Comparison of ENCODE assay signal across 9 mouse cellular contexts in the genomic region with DNA sequence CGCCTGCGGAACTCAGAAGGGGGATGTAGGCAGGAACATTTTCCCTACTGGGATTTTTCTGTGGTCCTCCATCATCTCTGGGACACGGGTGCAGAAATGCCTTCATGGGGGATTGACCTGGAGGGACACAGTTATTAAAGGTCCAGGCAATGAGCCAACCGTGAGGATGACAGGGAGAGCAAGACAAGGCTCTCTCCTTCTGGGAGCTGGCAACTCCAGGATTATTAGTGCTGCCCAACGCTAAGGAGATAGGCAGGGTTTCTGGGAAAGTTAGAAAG. TPM values are rescaled to one million over a fixed set of nuclear protein-coding genes. Genes with fewer than 3 reads are reported as not detected.
A peak's percentile ranks its signal among the peaks of the same experiment; 100 is the strongest.
DNase-seq lines count a peak whose midpoint lies in the region; ATAC-seq lines count a peak whose summit lies in the region.
"Had no signal": no experiment of that assay in that cellular context is flagged by ENCODE, and none has a peak within 500 bp of the region (broad histone marks: within the 10 kb centered on the region; RNA-seq: fewer than 3 reads in every experiment).

No protein-coding gene starts in this region.

- H3K36me3 ChIP-seq in heart, embryonic 16.5 days (ENCODE audit: control insufficient read depth, insufficient read depth): no peaks in the 10 kb centered on the region
- no peaks in the 10 kb centered on the region for H3K36me3 ChIP-seq in hindbrain, embryonic 12.5 days
- H3K36me3 ChIP-seq in midbrain, embryonic 15.5 days (replicated peaks): no peaks in the 10 kb centered on the region
- H3K36me3 ChIP-seq: G1E had no signal

- H3K9ac ChIP-seq in heart, embryonic 16.5 days (ENCODE audit: low read length): no peak overlapping the region
- peak overlapping the region; percentile 100 for H3K9ac ChIP-seq in hindbrain, embryonic 12.5 days
- peak overlapping the region; percentile 99 for H3K9ac ChIP-seq in midbrain, embryonic 15.5 days

- no peak for DNase-seq in heart, adult 9 months (ENCODE audit: low spot score in 2 of 2)
- peak; percentile 68 for DNase-seq in cerebellum, adult 11-12 months
- DNase-seq in thymus, postnatal 14 days: no peak
- no peak for DNase-seq in thymus, postnatal 25 days
- no peak for DNase-seq in spleen, postnatal 4 days (ENCODE audit: low spot score in 2 of 2)

- H3K4me2 ChIP-seq in heart, embryonic 16.5 days (ENCODE audit: low read depth, low read length): peak overlapping the region; percentile 88
- peak overlapping the region; percentile 85 for H3K4me2 ChIP-seq in hindbrain, embryonic 12.5 days (replicated peaks)
- H3K4me2 ChIP-seq in midbrain, embryonic 15.5 days: peak overlapping the region; percentile 80

- WGBS in heart, embryonic 16.5 days: 6% methylated on average over 5 of the region's 5 CpGs
- 2% methylated on average over 5 of the region's 5 CpGs for WGBS in hindbrain, embryonic 12.5 days
- WGBS in midbrain, embryonic 15.5 days: 1% methylated on average over 5 of the region's 5 CpGs

- H3K4me3 ChIP-seq in heart, embryonic 16.5 days (ENCODE audit: low read length): peak overlapping the region; percentile 63
- H3K4me3 ChIP-seq in hindbrain, embryonic 12.5 days: peak overlapping the region; percentile 96
- peak overlapping the region; percentile 72 for H3K4me3 ChIP-seq in midbrain, embryonic 15.5 days

- H3K27ac ChIP-seq in heart, embryonic 16.5 days (ENCODE audit: low read length): no peak overlapping the region
- H3K27ac ChIP-seq in hindbrain, embryonic 12.5 days: peak overlapping the region; percentile 96; the same call in 1 of the 2 replicates
- peak overlapping the region; percentile 94 for H3K27ac ChIP-seq in midbrain, embryonic 15.5 days

- H3K9me3 ChIP-seq in heart, embryonic 16.5 days (replicated peaks; ENCODE audit: control insufficient read depth, low read length): no peaks in the 10 kb centered on the region
- no peaks in the 10 kb centered on the region for H3K9me3 ChIP-seq in hindbrain, embryonic 12.5 days (replicated peaks)
- H3K9me3 ChIP-seq in midbrain, embryonic 15.5 days: no peaks in the 10 kb centered on the region

- peaks cover 14% of the 10 kb centered on the region for H3K4me1 ChIP-seq in heart, embryonic 16.5 days (ENCODE audit: control insufficient read depth, insufficient read depth, low read length)
- peaks cover 46% of the 10 kb centered on the region for H3K4me1 ChIP-seq in hindbrain, embryonic 12.5 days
- H3K4me1 ChIP-seq in midbrain, embryonic 15.5 days: peaks cover 34% of the 10 kb centered on the region

- H3K27me3 ChIP-seq in heart, embryonic 16.5 days (ENCODE audit: control insufficient read depth, insufficient read depth, low read length): peaks cover 21% of the 10 kb centered on the region
- H3K27me3 ChIP-seq in hindbrain, embryonic 12.5 days: no peaks in the 10 kb centered on the region
- 0 out of 2 replicates have a peak, but pooled peaks cover 3% of the 10 kb centered on the region for H3K27me3 ChIP-seq in midbrain, embryonic 15.5 days (replicated peaks)

- ATAC-seq in heart, embryonic 16.5 days (replicated peaks; ENCODE audit: extremely low read depth, insufficient read depth, low FRiP score): no peak
- ATAC-seq in hindbrain, embryonic 12.5 days (ENCODE audit: low FRiP score): no peak
- no peak for ATAC-seq in midbrain, embryonic 15.5 days (replicated peaks)

RNA-seq across cellular contexts. Expression of gene Mgat3, which starts 1.0 kb away (rescaled TPM):
- 1.3 and 1.5 TPM in 2 replicates for polyA plus RNA-seq in heart, embryonic 16.5 days (2015; fragmentation: Nextera tagmentation; extraction: Ambion mirVana)
- 12.0 and 12.2 TPM in 2 replicates for polyA plus RNA-seq in hindbrain, embryonic 12.5 days (2016; fragmentation: Nextera tagmentation; extraction: Ambion mirVana)
- polyA plus RNA-seq in midbrain, embryonic 15.5 days (2015; fragmentation: Nextera tagmentation; extraction: Ambion mirVana): 15.5 and 16.3 TPM in 2 replicates
- polyA plus RNA-seq: G1E had no signal

RNA-seq across cellular contexts. Expression of gene Tab1, which starts 41.6 kb away (rescaled TPM):
- 29.9 and 33.4 TPM in 2 replicates for polyA plus RNA-seq in heart, embryonic 16.5 days (2015; fragmentation: Nextera tagmentation; extraction: Ambion mirVana)
- 42.1 and 44.0 TPM in 2 replicates for polyA plus RNA-seq in hindbrain, embryonic 12.5 days (2016; fragmentation: Nextera tagmentation; extraction: Ambion mirVana)
- 42.5 and 43.5 TPM in 2 replicates for polyA plus RNA-seq in midbrain, embryonic 15.5 days (2015; fragmentation: Nextera tagmentation; extraction: Ambion mirVana)

RNA-seq across cellular contexts. Expression of gene Mief1, which starts 59.3 kb away (rescaled TPM):
- 26.1 and 30.0 TPM in 2 replicates for polyA plus RNA-seq in heart, embryonic 16.5 days (2015; fragmentation: Nextera tagmentation; extraction: Ambion mirVana)
- 41.3 and 43.8 TPM in 2 replicates for polyA plus RNA-seq in hindbrain, embryonic 12.5 days (2016; fragmentation: Nextera tagmentation; extraction: Ambion mirVana)
- 35.8 and 39.3 TPM in 2 replicates for polyA plus RNA-seq in midbrain, embryonic 15.5 days (2015; fragmentation: Nextera tagmentation; extraction: Ambion mirVana)
